Mouse (Mus musculus) urinary bladder, postnatal 14 days (tissue): ENCODE measurements at regions not wholly inside any gene's neighbourhood (a gene's known extent, or its start where the extent isn't known, plus 50 kb on each side); places are given as distances from the start of the nearest gene placed in this dataset.
A peak's percentile ranks its signal among the peaks of the same experiment; 100 is the strongest.
"Not testable (repeated sequence)": the region's sequence is repeated elsewhere in the genome, so short reads cannot be mapped to it uniquely, and the experiment has no call there.

Experiments used
- DNase-seq: peaks from one replicate; pipeline ENCODE4 v3.0.0; 2021; ENCODE audit warnings: low spot score

GRCm38 (mm10) chr6:5663433-5664175, 61.8 kb upstream of the Dync1i1 start:
- no peak for DNase-seq

- peak; percentile 67 for DNase-seq
These were observed 80.2 kb upstream of the Dync1i1 start for GRCm38 (mm10) chr6:5645150-5645732.

- no peak for DNase-seq
These were observed 91.2 kb upstream of the Dync1i1 start for GRCm38 (mm10) chr6:5634222-5634621.

- DNase-seq = peak; percentile 55
These were observed 92.3 kb upstream of the Dync1i1 start for GRCm38 (mm10) chr6:5633036-5633708.

- no peak for DNase-seq
These were observed 101.4 kb upstream of the Dync1i1 start for GRCm38 (mm10) chr6:5624085-5624484.

- DNase-seq = no peak
These were observed 103.9 kb upstream of the Dync1i1 start for GRCm38 (mm10) chr6:5621582-5621981.

- DNase-seq = no peak
These were observed 97.9 kb upstream of the Pdk4 start for GRCm38 (mm10) chr6:5594011-5594410.

GRCm38 (mm10) chr6:5589635-5590034, 93.5 kb upstream of the Pdk4 start:
- peak; percentile 63 for DNase-seq

GRCm38 (mm10) chr6:5582923-5583525, 86.9 kb upstream of the Pdk4 start:
- no peak for DNase-seq

GRCm38 (mm10) chr6:5576891-5577290, 80.8 kb upstream of the Pdk4 start:
- DNase-seq = not testable (repeated sequence)

GRCm38 (mm10) chr6:5566582-5566981, 70.5 kb upstream of the Pdk4 start:
- no peak for DNase-seq

GRCm38 (mm10) chr6:5565049-5565448, 68.9 kb upstream of the Pdk4 start:
- no peak for DNase-seq

GRCm38 (mm10) chr6:5553703-5554394, 57.7 kb upstream of the Pdk4 start:
- no peak for DNase-seq

- DNase-seq = no peak
These were observed 54.0 kb upstream of the Pdk4 start for GRCm38 (mm10) chr6:5550067-5550466.
